Comparison of ENCODE assay signal across 15 mouse cellular contexts in genomic region chr7:70692160-70692559, GRCm38 (mm10).
"Had no signal": no experiment of that assay in that cellular context is flagged by ENCODE, and none has a peak within 500 bp of the region (broad histone marks: within the 10 kb centered on the region; RNA-seq: fewer than 3 reads in every experiment).

No protein-coding gene starts in this region.

- H3K4me3 ChIP-seq: limb, embryonic 13.5 days; midbrain, embryonic 10.5 days; myocyte; neural tube, embryonic 15.5 days had no signal

- H3K4me2 ChIP-seq: limb, embryonic 13.5 days; neural tube, embryonic 15.5 days had no signal

- H3K4me1 ChIP-seq: limb, embryonic 13.5 days; midbrain, embryonic 10.5 days; neural tube, embryonic 15.5 days had no signal

- H3K36me3 ChIP-seq: limb, embryonic 13.5 days; midbrain, embryonic 10.5 days; neural tube, embryonic 15.5 days had no signal

- H3K9me3 ChIP-seq: limb, embryonic 13.5 days; midbrain, embryonic 10.5 days; neural tube, embryonic 15.5 days had no signal

- DNase-seq: kidney, adult 8-10 months; kidney, postnatal 25 days; layer of hippocampus, adult 9-11 months; layer of hippocampus, postnatal 36 days; left cerebral cortex, postnatal 4 days; midbrain, embryonic 14.5 days; spleen, adult 18-20 months; thymus, adult 18-20 months; thymus, postnatal 14 days had no signal

- H3K27me3 ChIP-seq: limb, embryonic 13.5 days; neural tube, embryonic 15.5 days had no signal

- H3K9ac ChIP-seq: limb, embryonic 13.5 days; liver, embryonic 14.5 days; neural tube, embryonic 15.5 days had no signal

- ATAC-seq: intestine, embryonic 16.5 days had no signal

- H3K27ac ChIP-seq: limb, embryonic 13.5 days; liver, embryonic 14.5 days; midbrain, embryonic 10.5 days; neural tube, embryonic 15.5 days had no signal
